Mouse (Mus musculus): ENCODE results near the gene BC034090. TPM values are rescaled to one million over a fixed set of nuclear protein-coding genes. Genes with fewer than 3 reads are reported as not detected.

The BC034090 gene
- total and polyA plus RNA-seq, 2 experiments from 2014 or later: 3.7 to 16.1 TPM

DNA sequence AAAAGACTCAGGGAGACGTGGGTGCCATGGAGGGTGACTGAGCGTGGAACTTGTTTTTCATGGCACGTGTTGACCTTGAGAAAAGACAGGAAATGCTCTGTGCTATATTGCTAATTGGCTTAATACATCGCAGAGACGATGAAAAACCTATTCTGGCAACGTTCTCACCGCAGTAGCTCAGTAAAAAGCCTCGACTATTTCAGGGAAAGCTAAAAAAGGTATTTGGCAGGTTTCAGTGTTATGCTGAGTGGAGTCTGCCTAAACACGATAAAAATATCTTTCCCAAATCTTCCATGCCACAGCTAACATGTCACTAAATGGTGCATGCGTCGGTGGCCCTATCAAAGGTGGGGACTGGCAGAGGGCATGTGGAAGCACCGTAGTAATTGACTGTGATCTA lies 8.9 kb upstream of the BC034090 start:
- Histone ChIP-seq H3K27ac (no peak overlapping the region), H3K27me3 (ENCODE audit: insufficient read depth, low read length) (no peaks in the 10 kb centered on the region), H3K9me3 (ENCODE audit: low read length) (no peaks in the 10 kb centered on the region), H3K4me1 (ENCODE audit: insufficient read depth, low read length) (no peaks in the 10 kb centered on the region), H3K36me3 (ENCODE audit: insufficient read depth, low read length) (no peaks in the 10 kb centered on the region), H3K4me3 (ENCODE audit: low read length) (no peak overlapping the region), H3K9ac (replicated peaks; ENCODE audit: low read length) (no peak overlapping the region), H3K4me2 (ENCODE audit: low read depth, low read length) (no peak overlapping the region)
- ATAC-seq (no peak), DNase-seq (ENCODE audit: low spot score) (no peak)
- WGBS: 57% methylated on average over 12 of the region's 12 CpGs
- TF ChIP-seq CTCF (IDR thresholded peaks at IDR 0.05; ENCODE audit: low read depth): no peak

DNA sequence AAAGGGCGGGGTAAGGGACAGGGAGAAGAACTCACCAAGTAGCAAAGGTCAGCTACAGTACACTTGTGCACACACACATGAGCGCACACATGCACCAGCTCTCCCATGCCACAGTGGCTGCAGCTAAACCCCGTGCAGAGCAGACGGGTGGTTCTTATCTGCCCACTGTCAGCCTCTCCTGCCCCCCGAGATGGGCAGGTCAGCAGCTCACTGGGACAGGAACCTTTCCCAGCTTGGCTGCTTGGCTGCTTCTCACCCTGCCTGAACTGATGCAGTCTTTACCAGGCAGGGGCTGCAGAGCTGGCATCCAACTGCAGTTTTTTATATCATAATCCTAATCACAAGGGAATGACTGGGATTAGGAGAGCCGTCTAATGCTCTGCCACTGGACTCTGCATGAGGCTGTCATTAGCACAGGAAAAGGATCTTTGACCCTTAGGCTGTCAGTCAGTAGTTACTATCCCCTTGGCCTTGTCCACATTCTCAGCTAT lies 8.4 kb upstream of the BC034090 start:
- Histone ChIP-seq H3K4me2 (ENCODE audit: low read depth, low read length) (no peak overlapping the region), H3K4me3 (ENCODE audit: low read length) (no peak overlapping the region), H3K27me3 (ENCODE audit: insufficient read depth, low read length) (no peaks in the 10 kb centered on the region), H3K9ac (replicated peaks; ENCODE audit: low read length) (no peak overlapping the region), H3K36me3 (ENCODE audit: insufficient read depth, low read length) (no peaks in the 10 kb centered on the region), H3K4me1 (ENCODE audit: insufficient read depth, low read length) (no peaks in the 10 kb centered on the region), H3K9me3 (ENCODE audit: low read length) (no peaks in the 10 kb centered on the region), H3K27ac (no peak overlapping the region)
- TF ChIP-seq CTCF (IDR thresholded peaks at IDR 0.05; ENCODE audit: low read depth): no peak
- DNase-seq (ENCODE audit: low spot score) (no peak), ATAC-seq (no peak)
- 58% methylated on average over 6 of the region's 6 CpGs for WGBS

DNA sequence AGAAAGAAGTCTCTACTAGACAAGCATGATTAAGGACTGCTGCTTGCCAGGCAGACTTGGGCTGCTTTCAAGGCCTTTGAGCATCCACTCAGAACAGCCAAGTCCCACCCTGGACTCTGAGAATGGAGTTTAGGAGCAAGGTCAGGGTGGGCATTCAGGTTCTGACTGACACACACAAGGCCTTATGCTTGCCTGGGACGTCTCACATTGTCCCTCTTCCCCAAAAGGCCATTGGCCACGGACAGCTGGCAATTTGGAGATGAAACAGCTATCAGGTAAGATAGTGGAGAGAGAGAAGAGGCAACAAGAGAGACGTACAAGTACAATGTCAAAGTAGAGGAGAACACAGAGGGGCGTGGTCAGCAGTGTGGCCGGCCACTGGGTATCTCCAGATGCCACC lies 7.4 kb upstream of the BC034090 start:
- Histone ChIP-seq H3K27me3 (ENCODE audit: insufficient read depth, low read length) (no peaks in the 10 kb centered on the region), H3K4me1 (ENCODE audit: insufficient read depth, low read length) (no peaks in the 10 kb centered on the region), H3K36me3 (ENCODE audit: insufficient read depth, low read length) (no peaks in the 10 kb centered on the region), H3K4me2 (ENCODE audit: low read depth, low read length) (no peak overlapping the region), H3K27ac (no peak overlapping the region), H3K9ac (replicated peaks; ENCODE audit: low read length) (no peak overlapping the region), H3K9me3 (ENCODE audit: low read length) (no peaks in the 10 kb centered on the region), H3K4me3 (ENCODE audit: low read length) (no peak overlapping the region)
- no peak for TF ChIP-seq CTCF (IDR thresholded peaks at IDR 0.05; ENCODE audit: low read depth)
- no peak for ATAC-seq
- 86% methylated on average over 5 of the region's 5 CpGs for WGBS
- DNase-seq (ENCODE audit: low spot score): no peak

DNA sequence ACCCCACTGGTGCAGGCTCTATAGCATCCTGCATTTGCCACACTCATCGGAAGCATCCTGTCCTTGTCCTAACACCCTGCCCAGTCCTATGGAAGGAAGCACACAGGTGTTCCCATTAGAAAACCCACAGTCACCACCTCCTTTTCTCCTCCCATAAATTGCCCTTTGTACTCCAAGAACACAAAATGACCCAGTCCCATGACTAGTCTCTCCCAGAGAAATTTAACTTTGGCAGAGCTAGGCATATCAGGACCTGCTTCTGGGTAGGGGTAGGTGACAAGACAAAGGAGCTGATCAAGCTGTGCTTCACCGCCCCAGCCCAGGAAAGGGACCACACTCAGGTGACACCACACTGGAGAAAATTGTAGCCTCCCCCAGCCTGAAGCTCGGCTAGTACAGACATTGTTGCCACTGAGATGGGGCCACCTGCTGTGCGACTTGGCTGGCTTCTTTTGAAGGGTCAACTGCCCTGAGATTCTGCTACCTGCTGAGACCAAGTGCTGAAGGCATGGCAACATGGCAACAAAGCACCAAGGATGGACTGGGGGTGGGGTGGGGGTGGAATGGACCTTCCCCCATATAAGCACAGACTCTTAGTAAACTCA lies 6.4 kb upstream of the BC034090 start:
- no peak overlapping the region for H3K4me2 ChIP-seq (ENCODE audit: low read depth, low read length)
- no peaks in the 10 kb centered on the region for H3K36me3 ChIP-seq (ENCODE audit: insufficient read depth, low read length)
- H3K9me3 ChIP-seq (ENCODE audit: low read length): no peaks in the 10 kb centered on the region
- no peak overlapping the region for H3K27ac ChIP-seq
- no peaks in the 10 kb centered on the region for H3K4me1 ChIP-seq (ENCODE audit: insufficient read depth, low read length)
- no peaks in the 10 kb centered on the region for H3K27me3 ChIP-seq (ENCODE audit: insufficient read depth, low read length)
- H3K9ac ChIP-seq (replicated peaks; ENCODE audit: low read length): no peak overlapping the region
- H3K4me3 ChIP-seq (ENCODE audit: low read length): no peak overlapping the region
- TF ChIP-seq CTCF (IDR thresholded peaks at IDR 0.05; ENCODE audit: low read depth): no peak
- no peak for ATAC-seq
- DNase-seq (ENCODE audit: low spot score): no peak
- WGBS: 36% methylated on average over 4 of the region's 4 CpGs

DNA sequence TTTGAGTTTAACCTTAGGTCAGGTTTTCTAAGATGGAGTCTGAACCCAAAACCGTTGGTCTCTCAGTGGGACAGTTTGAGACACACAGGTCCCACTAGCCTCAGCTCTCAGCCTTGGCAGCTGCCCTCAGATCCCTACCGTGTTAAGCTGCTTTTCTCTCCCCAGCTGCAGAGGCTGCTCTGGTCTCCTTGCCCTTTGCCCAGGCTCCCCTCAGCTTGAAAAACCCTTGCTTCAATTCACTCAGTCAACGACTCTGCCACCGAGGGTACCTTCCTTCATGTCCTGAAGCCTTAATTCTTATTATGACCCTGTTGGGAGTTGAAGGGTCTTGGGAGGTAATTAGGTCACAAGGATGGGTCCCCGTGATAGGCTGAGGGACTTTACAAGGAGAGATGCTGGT lies 5.7 kb upstream of the BC034090 start:
- ATAC-seq (no peak), DNase-seq (ENCODE audit: low spot score) (no peak)
- no peaks in the 10 kb centered on the region for H3K4me1 ChIP-seq (ENCODE audit: insufficient read depth, low read length)
- no peak overlapping the region for H3K4me3 ChIP-seq (ENCODE audit: low read length)
- no peaks in the 10 kb centered on the region for H3K27me3 ChIP-seq (ENCODE audit: insufficient read depth, low read length)
- no peaks in the 10 kb centered on the region for H3K36me3 ChIP-seq (ENCODE audit: insufficient read depth, low read length)
- no peak overlapping the region for H3K4me2 ChIP-seq (ENCODE audit: low read depth, low read length)
- H3K9me3 ChIP-seq (ENCODE audit: low read length): no peaks in the 10 kb centered on the region
- TF ChIP-seq CTCF (IDR thresholded peaks at IDR 0.05; ENCODE audit: low read depth): no peak
- no peak overlapping the region for H3K9ac ChIP-seq (replicated peaks; ENCODE audit: low read length)
- no peak overlapping the region for H3K27ac ChIP-seq
- WGBS: 44% methylated on average over 5 of the region's 5 CpGs

DNA sequence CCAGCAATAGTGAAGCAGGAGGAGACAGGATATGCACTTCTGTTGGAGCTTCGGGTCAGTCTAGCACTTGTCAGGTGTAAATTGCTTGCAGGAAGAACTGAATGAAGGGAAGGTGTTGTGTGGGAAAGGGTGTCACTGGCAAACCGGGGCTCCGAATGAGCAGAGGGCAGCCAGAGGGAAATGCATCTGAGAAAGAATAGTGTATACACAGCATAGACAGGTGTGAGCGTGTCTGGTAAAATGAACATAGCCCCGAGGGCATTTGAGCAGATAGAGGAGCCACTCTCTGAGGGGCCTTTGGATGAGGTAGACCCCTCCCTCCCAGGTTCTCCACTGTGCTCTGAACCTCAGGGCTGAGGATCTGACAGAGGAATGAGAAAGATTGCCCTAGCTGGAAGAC lies 3.8 kb upstream of the BC034090 start:
- Histone ChIP-seq H3K9me3 (ENCODE audit: low read length) (no peaks in the 10 kb centered on the region), H3K36me3 (ENCODE audit: insufficient read depth, low read length) (no peaks in the 10 kb centered on the region), H3K27me3 (ENCODE audit: insufficient read depth, low read length) (no peaks in the 10 kb centered on the region), H3K4me1 (ENCODE audit: insufficient read depth, low read length) (peaks cover 3% of the 10 kb centered on the region; the same call in 1 of the 2 replicates), H3K4me3 (ENCODE audit: low read length) (no peak overlapping the region), H3K4me2 (ENCODE audit: low read depth, low read length) (no peak overlapping the region), H3K9ac (replicated peaks; ENCODE audit: low read length) (no peak overlapping the region), H3K27ac (no peak overlapping the region)
- ATAC-seq (no peak), DNase-seq (ENCODE audit: low spot score) (no peak)
- no peak for TF ChIP-seq CTCF (IDR thresholded peaks at IDR 0.05; ENCODE audit: low read depth)
- WGBS: 74% methylated on average over 5 of the region's 5 CpGs

DNA sequence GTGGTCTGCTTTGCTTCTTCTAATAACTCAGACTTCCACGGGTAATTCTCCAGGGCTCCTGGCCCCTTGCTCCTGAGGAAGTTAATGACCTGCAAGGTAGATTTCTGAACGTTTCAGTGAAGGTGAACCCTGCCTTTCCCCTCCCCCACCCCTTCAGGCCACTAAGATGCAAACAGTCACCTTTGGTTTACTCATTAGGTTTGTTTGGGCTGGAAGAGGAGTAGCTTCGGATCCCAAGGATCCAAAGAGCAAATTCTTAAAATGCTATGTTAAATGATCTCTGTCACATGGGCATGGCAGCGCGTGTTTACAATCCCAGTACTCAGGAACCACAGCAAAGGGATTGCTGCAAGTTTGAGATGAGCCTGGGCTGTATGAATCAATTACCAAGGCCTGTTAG lies 3.2 kb upstream of the BC034090 start:
- Histone ChIP-seq H3K27me3 (ENCODE audit: insufficient read depth, low read length) (no peaks in the 10 kb centered on the region), H3K9ac (replicated peaks; ENCODE audit: low read length) (no peak overlapping the region), H3K36me3 (ENCODE audit: insufficient read depth, low read length) (no peaks in the 10 kb centered on the region), H3K4me1 (ENCODE audit: insufficient read depth, low read length) (peaks cover 3% of the 10 kb centered on the region; the same call in 1 of the 2 replicates), H3K4me2 (ENCODE audit: low read depth, low read length) (no peak overlapping the region), H3K9me3 (ENCODE audit: low read length) (no peaks in the 10 kb centered on the region), H3K4me3 (ENCODE audit: low read length) (no peak overlapping the region), H3K27ac (no peak overlapping the region)
- ATAC-seq (no peak), DNase-seq (ENCODE audit: low spot score) (no peak)
- WGBS: 50% methylated on average over 5 of the region's 5 CpGs
- no peak for TF ChIP-seq CTCF (IDR thresholded peaks at IDR 0.05; ENCODE audit: low read depth)

All from hindbrain, postnatal 0 days (tissue).